Mouse (Mus musculus) hindbrain, embryonic 10.5 days (tissue): ENCODE measurements around the gene Ccdc138. TPM values are rescaled to one million over a fixed set of nuclear protein-coding genes. Genes with fewer than 3 reads are reported as not detected.

Source experiments
- DNase-seq: peaks from one replicate; pipeline ENCODE4 v3.0.0-alpha.2; 2017; ENCODE audit warnings: low spot score
- H3K27ac ChIP-seq: fragments of 300-500 bp; sonication (generic); 2 replicates; pipeline ENCODE4 v1.5.1; 2016; ENCODE audit warnings: mild to moderate bottlenecking, moderate library complexity
- H3K27me3 ChIP-seq: fragments of 300-500 bp; sonication (generic); 2 replicates; pipeline ENCODE4 v1.6.1; 2016; ENCODE audit warnings: mild to moderate bottlenecking; ENCODE audit not compliant: poor library complexity, insufficient read depth, severe bottlenecking
- H3K36me3 ChIP-seq: fragments of 300-500 bp; sonication (generic); 2 replicates; pipeline ENCODE4 v1.6.1; 2016; ENCODE audit warnings: mild to moderate bottlenecking, moderate library complexity
- H3K4me1 ChIP-seq: fragments of 300-500 bp; sonication (generic); replicated peaks from 2 replicates; pipeline ENCODE4 v1.6.1; 2016; ENCODE audit warnings: mild to moderate bottlenecking
- H3K4me3 ChIP-seq: fragments of 300-500 bp; sonication (generic); 2 replicates; pipeline ENCODE4 v1.5.1; 2016; ENCODE audit warnings: mild to moderate bottlenecking, moderate library complexity
- H3K9me3 ChIP-seq: fragments of 300-500 bp; sonication (generic); 2 replicates; pipeline ENCODE4 v1.6.1; 2016; ENCODE audit warnings: mild to moderate bottlenecking, moderate library complexity
- WGBS: fragments of 180-500 bp; shearing (Covaris S2); methylation state at CpG from one replicate; pipeline ENCODE4 v1.1.7; 2016; 5-methylcytosine and 5-hydroxymethylcytosine counted together
- polyA plus RNA-seq: library from polyadenylated mRNA; unstranded; fragments of >200 nt; fragmentation: Nextera tagmentation; extraction: Ambion mirVana; gene quantifications from 2 replicates; pipeline ENCODE4 v1.2.1, GENCODE M21; 2016

The Ccdc138 gene
- polyA plus RNA-seq, 1 experiment from 2014 or later, result 12.6 TPM

GRCm38 (mm10) chr10:58624848-58625711, 127.3 kb downstream of the Ccdc138 start:
- Histone ChIP-seq H3K27ac (no peak overlapping the region), H3K9me3 (no peaks in the 10 kb centered on the region), H3K27me3 (no peaks in the 10 kb centered on the region), H3K4me3 (no peak overlapping the region), H3K36me3 (no peaks in the 10 kb centered on the region), H3K4me1 (no peaks in the 10 kb centered on the region)
- WGBS, result 77% methylated on average over 12 of the region's 12 CpGs
- DNase-seq, result no peak

Other genes starting within 250 kb of the Ccdc138 start
- gene Gcc2, start 242.5 kb upstream of the Ccdc138 start, polyA plus RNA-seq, result 31.7 and 44.2 TPM in 2 replicates
- 89.4 and 105 TPM in 2 replicates for gene Lims1, start 174.5 kb upstream of the Ccdc138 start, polyA plus RNA-seq
- gene Ranbp2, start 51.0 kb upstream of the Ccdc138 start, polyA plus RNA-seq, result 17.7 and 27.6 TPM in 2 replicates
- 0.08 and 0.20 TPM in 2 replicates for gene Edar, start 177.7 kb downstream of the Ccdc138 start, polyA plus RNA-seq
- not detected in 2 replicates for gene Gm17542, start 220.3 kb downstream of the Ccdc138 start, polyA plus RNA-seq